Mouse (Mus musculus): ENCODE measurements around the gene Pmm1. TPM values are rescaled to one million over a fixed set of nuclear protein-coding genes. Genes with fewer than 3 reads are reported as not detected.
"Not testable (repeated sequence)": the region's sequence is repeated elsewhere in the genome, so short reads cannot be mapped to it uniquely, and the experiment has no call there.

The Pmm1 gene
- 10 to 100 TPM; 25.4 to 39.1 (median 28.2) TPM for total RNA-seq (2022)

GRCm38 (mm10) chr15:81960171-81961077 lies at the start of gene Pmm1:
Gene Pmm1, minus strand, starts transcription at chr15:81960930.
- peak; percentile 97 for DNase-seq (ENCODE audit: low spot score)

- DNase-seq (ENCODE audit: low spot score): no peak
Measured at GRCm38 (mm10) chr15:82004257-82004656, 43.5 kb upstream of the Pmm1 start.

GRCm38 (mm10) chr15:81993992-81994391 lies 33.3 kb upstream of the Pmm1 start:
- DNase-seq (ENCODE audit: low spot score): no peak

GRCm38 (mm10) chr15:81990549-81990948 lies 29.8 kb upstream of the Pmm1 start:
- DNase-seq (ENCODE audit: low spot score): peak; percentile 13

- peak; percentile 90 for DNase-seq (ENCODE audit: low spot score)
Measured at GRCm38 (mm10) chr15:81989371-81990062, 28.8 kb upstream of the Pmm1 start.

- no peak for DNase-seq (ENCODE audit: low spot score)
Measured at GRCm38 (mm10) chr15:81987646-81988045, 26.9 kb upstream of the Pmm1 start, which contains the start of gene Xrcc6. Gene Xrcc6, plus strand, starts transcription at chr15:81987835.

- no peak for DNase-seq (ENCODE audit: low spot score)
Measured at GRCm38 (mm10) chr15:81985267-81986161, 24.8 kb upstream of the Pmm1 start.

- DNase-seq (ENCODE audit: low spot score): no peak
Measured at GRCm38 (mm10) chr15:81982173-81982572, 21.4 kb upstream of the Pmm1 start.

- DNase-seq (ENCODE audit: low spot score): no peak
Measured at GRCm38 (mm10) chr15:81980321-81980720, 19.6 kb upstream of the Pmm1 start, which contains the start of gene 1700029P11Rik. Gene 1700029P11Rik, plus strand, starts transcription at chr15:81980540.

GRCm38 (mm10) chr15:81975156-81975555 lies 14.4 kb upstream of the Pmm1 start:
- DNase-seq (ENCODE audit: low spot score): not testable (repeated sequence)

GRCm38 (mm10) chr15:81970498-81970897 lies 9.8 kb upstream of the Pmm1 start:
- not testable (repeated sequence) for DNase-seq (ENCODE audit: low spot score)

GRCm38 (mm10) chr15:81969635-81970034 lies 8.9 kb upstream of the Pmm1 start:
- not testable (repeated sequence) for DNase-seq (ENCODE audit: low spot score)

GRCm38 (mm10) chr15:81969173-81969572 lies 8.4 kb upstream of the Pmm1 start:
- no peak for DNase-seq (ENCODE audit: low spot score)

GRCm38 (mm10) chr15:81968447-81968846 lies 7.7 kb upstream of the Pmm1 start:
- DNase-seq (ENCODE audit: low spot score): no peak

- no peak for DNase-seq (ENCODE audit: low spot score)
Measured at GRCm38 (mm10) chr15:81967821-81968220, 7.1 kb upstream of the Pmm1 start.

- no peak for DNase-seq (ENCODE audit: low spot score)
Measured at GRCm38 (mm10) chr15:81966062-81966829, 5.5 kb upstream of the Pmm1 start.

- no peak for DNase-seq (ENCODE audit: low spot score)
Measured at GRCm38 (mm10) chr15:81964980-81965545, 4.3 kb upstream of the Pmm1 start.

- DNase-seq (ENCODE audit: low spot score): no peak
Measured at GRCm38 (mm10) chr15:81964262-81964661, 3.5 kb upstream of the Pmm1 start.

- no peak for DNase-seq (ENCODE audit: low spot score)
Measured at GRCm38 (mm10) chr15:81961078-81961451, 335 bp upstream of the Pmm1 start.

GRCm38 (mm10) chr15:81958906-81959305 lies 1.8 kb downstream of the Pmm1 start:
- DNase-seq (ENCODE audit: low spot score): no peak
